Mouse (Mus musculus) heart, embryonic 15.5 days (tissue): ENCODE results near the gene Trim45. TPM values are rescaled to one million over a fixed set of nuclear protein-coding genes. Genes with fewer than 3 reads are reported as not detected.

Experiments
- ATAC-seq: fragments of 200-750 bp; cut with Nextera tagmentation; replicated peaks from 2 replicates; pipeline ENCODE4 v1.8.0; 2017; ENCODE audit warnings: low read depth, moderate TSS enrichment; ENCODE audit not compliant: insufficient number of reproducible peaks, insufficient read depth, low FRiP score
- H3K27ac ChIP-seq: fragments of 300-500 bp; sonication (generic); 2 replicates; pipeline ENCODE4 v1.5.1; 2015; ENCODE audit warnings: mild to moderate bottlenecking, inconsistent platforms
- H3K27me3 ChIP-seq: fragments of 300-500 bp; sonication (generic); 2 replicates; pipeline ENCODE4 v1.6.1; 2015; ENCODE audit warnings: inconsistent platforms
- H3K36me3 ChIP-seq: fragments of 300-500 bp; sonication (generic); 2 replicates; pipeline ENCODE4 v1.6.1; 2015; ENCODE audit warnings: mild to moderate bottlenecking, inconsistent platforms
- H3K4me1 ChIP-seq: fragments of 300-500 bp; sonication (generic); replicated peaks from 2 replicates; pipeline ENCODE4 v1.6.1; 2015; ENCODE audit warnings: inconsistent platforms
- H3K4me2 ChIP-seq: fragments of 300-500 bp; sonication (generic); 2 replicates; pipeline ENCODE4 v1.6.1; 2015; ENCODE audit warnings: inconsistent platforms, mild to moderate bottlenecking, moderate library complexity
- H3K4me3 ChIP-seq: fragments of 300-500 bp; sonication (generic); 2 replicates; pipeline ENCODE4 v1.5.1; 2015; ENCODE audit warnings: mild to moderate bottlenecking, inconsistent platforms
- H3K9ac ChIP-seq: fragments of 300-500 bp; sonication (generic); 2 replicates; pipeline ENCODE4 v1.6.1; 2015; ENCODE audit warnings: mild to moderate bottlenecking, inconsistent platforms
- H3K9me3 ChIP-seq: fragments of 300-500 bp; sonication (generic); replicated peaks from 2 replicates; pipeline ENCODE4 v1.6.1; 2016; ENCODE audit warnings: inconsistent platforms
- WGBS: fragments of 180-500 bp; shearing (Covaris S2); methylation state at CpG from one replicate; pipeline ENCODE4 v1.1.7; 2015; ENCODE audit warnings: mixed read lengths; 5-methylcytosine and 5-hydroxymethylcytosine counted together
- polyA plus RNA-seq: library from polyadenylated mRNA; unstranded; fragments of >200 nt; fragmentation: Nextera tagmentation; extraction: Ambion mirVana; gene quantifications from 2 replicates; pipeline ENCODE4 v1.2.1, GENCODE M21; 2015

Trim45 gene
- polyA plus RNA-seq, 1 experiment from 2014 or later: 3.4 TPM

DNA sequence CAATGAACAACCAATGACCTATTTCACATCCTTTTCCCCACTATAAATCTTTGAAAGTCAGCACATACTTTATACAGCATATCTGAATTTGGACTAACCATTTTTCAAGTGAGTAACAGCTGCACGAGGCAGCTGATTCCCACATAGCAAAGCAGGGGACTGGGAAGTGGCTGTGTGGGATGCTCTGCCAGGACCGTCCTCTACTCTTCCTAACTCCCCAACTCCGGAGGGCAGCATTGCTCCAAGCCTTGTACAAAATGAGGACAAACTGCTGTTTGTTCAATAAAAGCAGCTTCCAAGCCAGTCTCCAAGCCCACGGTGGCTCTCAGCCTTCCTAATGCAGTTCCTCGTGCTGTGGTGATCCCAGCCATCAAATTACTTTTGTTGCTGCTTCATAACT lies 11.4 kb upstream of the Trim45 start:
- Histone ChIP-seq H3K27me3 (no peaks in the 10 kb centered on the region), H3K27ac (no peak overlapping the region), H3K4me1 (peaks cover 8% of the 10 kb centered on the region; the same call in 1 of the 2 replicates), H3K4me2 (no peak overlapping the region), H3K36me3 (no peaks in the 10 kb centered on the region), H3K9ac (no peak overlapping the region), H3K4me3 (no peak overlapping the region), H3K9me3 (no peaks in the 10 kb centered on the region)
- no peak for ATAC-seq
- WGBS: 61% methylated on average over 5 of the region's 5 CpGs

DNA sequence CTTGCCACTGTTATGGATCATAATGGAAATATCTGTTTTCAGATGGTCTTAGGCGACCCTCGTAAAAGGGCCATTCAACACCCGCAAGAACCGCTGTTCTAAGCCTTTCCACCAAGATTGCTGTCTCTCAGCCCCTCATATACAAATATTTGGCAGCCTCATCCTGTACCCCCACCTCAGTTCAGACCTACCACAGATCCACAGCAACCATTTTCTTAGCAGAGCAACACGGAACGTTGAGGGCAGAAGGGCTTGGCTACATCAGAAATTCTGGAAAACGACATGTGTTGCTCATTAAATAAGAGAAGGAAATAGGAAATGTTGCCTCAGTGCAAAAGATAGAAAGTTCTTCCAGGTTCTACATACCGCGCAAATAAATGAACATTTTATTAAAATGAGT lies 11.0 kb upstream of the Trim45 start:
- Histone ChIP-seq H3K27me3 (no peaks in the 10 kb centered on the region), H3K4me2 (no peak overlapping the region), H3K9ac (no peak overlapping the region), H3K27ac (no peak overlapping the region), H3K4me1 (peaks cover 8% of the 10 kb centered on the region; the same call in 1 of the 2 replicates), H3K4me3 (no peak overlapping the region), H3K9me3 (no peaks in the 10 kb centered on the region), H3K36me3 (no peaks in the 10 kb centered on the region)
- WGBS: 71% methylated on average over 9 of the region's 9 CpGs
- no peak for ATAC-seq

DNA sequence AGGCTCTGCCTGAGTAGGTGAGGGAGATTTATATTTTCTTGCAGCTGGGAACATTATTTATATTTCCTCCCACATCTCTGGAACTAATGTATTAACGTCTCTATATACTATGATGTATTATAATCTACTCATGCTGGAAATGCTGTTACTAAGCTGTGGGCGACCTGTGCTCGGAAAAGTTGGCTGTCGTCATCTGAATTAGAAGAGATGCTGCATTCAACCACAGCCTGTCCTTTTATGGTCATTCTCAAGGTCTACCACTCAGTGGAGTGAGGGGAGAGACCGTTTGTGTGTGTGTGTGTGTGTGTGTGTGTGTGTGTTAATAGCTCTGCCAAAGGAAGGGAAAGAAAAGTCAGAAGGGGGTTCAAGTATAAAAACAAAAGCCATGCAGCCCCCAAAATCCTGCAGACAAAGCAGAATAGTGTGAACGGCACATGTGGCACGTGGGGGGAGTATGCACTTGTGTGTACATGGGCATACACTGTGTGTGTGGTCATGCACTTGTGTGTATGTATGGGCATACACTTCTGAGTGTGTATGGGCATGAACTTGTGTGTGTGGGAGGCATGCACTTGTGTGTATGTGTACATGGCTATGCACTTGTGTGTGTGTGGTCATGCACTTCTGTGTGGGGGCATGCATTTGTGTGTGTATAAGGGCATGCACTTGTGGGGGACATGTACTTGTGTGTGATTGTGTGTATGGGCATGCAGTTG lies 10.3 kb upstream of the Trim45 start:
- Histone ChIP-seq H3K4me3 (no peak overlapping the region), H3K4me1 (peaks cover 6% of the 10 kb centered on the region; the same call in 1 of the 2 replicates), H3K4me2 (no peak overlapping the region), H3K36me3 (no peaks in the 10 kb centered on the region), H3K27me3 (no peaks in the 10 kb centered on the region), H3K9me3 (no peaks in the 10 kb centered on the region), H3K9ac (no peak overlapping the region), H3K27ac (no peak overlapping the region)
- 47% methylated on average over 7 of the region's 7 CpGs for WGBS
- no peak for ATAC-seq

DNA sequence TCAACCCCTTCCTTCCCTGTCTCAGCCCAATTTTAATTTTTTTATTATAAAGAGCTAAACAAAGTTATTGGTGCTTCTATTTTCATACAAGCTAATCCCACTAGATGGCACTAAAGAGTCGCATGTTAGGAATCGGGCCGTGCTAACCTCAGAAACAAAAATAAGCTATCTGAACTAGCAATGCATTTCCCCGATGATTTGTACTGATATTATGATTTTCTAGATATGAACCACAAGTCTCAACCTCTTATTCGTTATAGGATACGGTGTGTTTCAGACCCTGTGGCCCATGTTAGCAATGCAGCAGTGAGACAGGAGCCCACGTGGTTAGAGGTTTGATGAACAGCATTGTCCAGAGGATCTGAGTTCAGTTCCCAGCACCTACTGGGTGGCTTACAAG lies 5.2 kb upstream of the Trim45 start:
- no peaks in the 10 kb centered on the region for H3K27me3 ChIP-seq
- no peak overlapping the region for H3K4me2 ChIP-seq
- H3K9ac ChIP-seq: no peak overlapping the region
- no peak overlapping the region for H3K4me3 ChIP-seq
- H3K36me3 ChIP-seq: no peaks in the 10 kb centered on the region
- no peak overlapping the region for H3K27ac ChIP-seq
- ATAC-seq: no peak
- H3K4me1 ChIP-seq: peaks cover 7% of the 10 kb centered on the region
- H3K9me3 ChIP-seq: no peaks in the 10 kb centered on the region
- WGBS: 12% methylated on average over 7 of the region's 7 CpGs

DNA sequence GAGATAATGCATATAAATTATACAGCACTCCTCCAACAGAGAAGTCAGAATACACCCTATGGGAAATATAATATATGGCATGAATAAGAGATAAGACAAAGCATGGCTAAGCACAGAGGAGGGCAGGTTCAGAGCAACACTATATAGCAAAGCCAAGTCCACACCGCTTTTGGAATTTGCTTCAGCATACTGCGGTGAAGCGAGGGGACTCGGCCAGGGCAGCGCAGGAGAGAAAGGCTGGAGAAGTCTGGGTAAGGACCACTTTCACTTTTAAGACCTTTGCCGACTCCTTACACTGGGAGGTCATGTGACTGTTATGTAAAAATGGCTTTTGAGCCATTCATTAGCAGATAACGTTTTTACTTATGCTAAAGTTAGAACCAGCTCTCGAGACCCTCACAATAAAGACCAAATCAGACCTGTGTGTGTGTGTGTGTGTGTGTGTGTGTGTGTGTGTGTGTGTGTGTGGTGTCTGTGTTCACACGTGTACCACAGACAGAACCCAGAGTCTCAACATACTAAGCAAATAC lies 1.3 kb upstream of the Trim45 start:
- H3K36me3 ChIP-seq: no peaks in the 10 kb centered on the region
- no peak overlapping the region for H3K27ac ChIP-seq
- 72% methylated on average over 9 of the region's 9 CpGs for WGBS
- H3K27me3 ChIP-seq: no peaks in the 10 kb centered on the region
- no peak overlapping the region for H3K4me2 ChIP-seq
- peaks cover 20% of the 10 kb centered on the region for H3K4me1 ChIP-seq
- no peak overlapping the region for H3K4me3 ChIP-seq
- H3K9ac ChIP-seq: no peak overlapping the region
- no peak for ATAC-seq
- H3K9me3 ChIP-seq: no peaks in the 10 kb centered on the region

DNA sequence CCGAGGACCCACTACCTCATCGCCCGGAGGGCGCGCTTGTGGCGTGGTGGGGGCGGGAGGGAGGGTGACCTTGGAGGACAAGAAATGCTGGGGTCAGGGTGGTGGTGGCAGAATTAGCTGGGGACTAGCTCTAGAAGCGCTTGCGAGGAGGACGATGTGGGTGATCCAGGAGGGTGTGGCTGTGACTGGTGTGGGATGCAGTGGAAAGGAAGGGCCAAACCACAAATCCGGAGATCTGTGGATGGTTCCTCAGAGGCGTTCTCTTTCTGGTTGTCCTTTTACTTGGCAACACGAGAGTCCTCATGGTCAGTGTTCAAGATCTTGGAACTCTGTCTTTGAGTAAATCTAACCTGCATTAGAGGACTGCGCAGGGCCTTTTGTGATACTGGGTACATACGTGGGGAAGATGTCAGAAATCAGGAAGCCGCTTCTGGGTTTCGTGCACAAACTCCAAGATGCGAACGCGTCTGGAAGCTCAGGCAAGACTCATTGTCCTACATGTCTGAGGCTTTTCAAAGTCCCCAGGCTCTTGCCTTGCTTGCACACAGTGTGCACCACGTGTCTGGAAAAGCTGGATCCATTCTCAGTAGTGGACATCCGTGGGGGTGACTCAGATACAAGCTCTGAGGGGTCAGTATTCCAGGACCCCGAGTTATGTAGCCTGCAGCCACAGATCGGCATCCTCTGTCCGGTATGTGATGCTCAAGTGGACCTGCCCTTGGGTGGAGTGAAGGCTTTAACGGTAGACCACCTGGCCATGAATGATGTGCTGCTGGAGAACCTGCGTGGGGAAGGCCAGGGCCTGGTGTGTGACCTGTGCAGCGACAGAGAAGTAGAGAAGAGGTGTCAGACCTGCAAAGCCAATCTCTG lies 739 bp downstream of the Trim45 start:
- H3K36me3 ChIP-seq: no peaks in the 10 kb centered on the region
- peak overlapping the region; percentile 61 for H3K4me3 ChIP-seq
- H3K4me1 ChIP-seq: peaks cover 18% of the 10 kb centered on the region
- WGBS: 31% methylated on average over 28 of the region's 28 CpGs
- no peaks in the 10 kb centered on the region for H3K27me3 ChIP-seq
- H3K27ac ChIP-seq: peak overlapping the region; percentile 66
- ATAC-seq: peak; percentile 38
- no peaks in the 10 kb centered on the region for H3K9me3 ChIP-seq
- peak overlapping the region; percentile 69 for H3K4me2 ChIP-seq
- H3K9ac ChIP-seq: peak overlapping the region; percentile 66

DNA sequence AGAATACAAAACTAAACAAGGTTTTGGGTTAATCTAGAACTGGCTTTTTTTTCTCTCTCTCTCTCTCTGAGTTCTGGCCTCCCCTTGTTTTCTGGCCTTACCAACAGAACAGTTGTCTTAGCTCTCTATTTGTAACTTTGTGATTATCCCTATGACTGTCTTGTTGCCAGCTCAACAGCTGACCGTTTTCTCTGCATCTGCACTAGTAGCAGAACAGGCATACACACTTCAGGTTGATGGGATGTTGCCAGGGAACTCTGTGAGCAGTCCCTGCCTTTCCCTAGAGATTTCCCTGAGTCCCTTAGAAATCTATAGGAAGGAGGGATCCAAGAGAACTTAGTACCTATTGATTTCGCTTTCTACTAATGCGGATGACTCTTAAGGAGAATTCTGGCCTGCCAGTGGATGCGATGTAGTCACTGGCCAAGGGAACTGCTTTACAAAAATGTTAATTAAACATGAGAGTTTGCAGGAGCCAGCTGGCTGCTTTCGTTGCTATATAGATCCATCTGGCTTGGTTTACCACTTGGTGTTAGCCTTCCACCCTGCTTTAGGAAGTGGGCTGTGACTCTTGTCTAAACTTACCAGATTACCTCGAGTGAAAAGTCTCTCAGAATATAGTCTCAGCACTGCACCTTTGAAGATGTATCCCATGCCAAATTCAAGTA lies 2.2 kb downstream of the Trim45 start:
- Histone ChIP-seq H3K27me3 (no peaks in the 10 kb centered on the region), H3K36me3 (peaks cover 10% of the 10 kb centered on the region), H3K4me3 (no peak overlapping the region), H3K9ac (no peak overlapping the region), H3K4me1 (peaks cover 18% of the 10 kb centered on the region), H3K9me3 (no peaks in the 10 kb centered on the region), H3K27ac (no peak overlapping the region), H3K4me2 (0 out of 2 replicates have a peak overlapping the region, but pooled peaks have one; percentile 69)
- ATAC-seq: no peak
- 69% methylated on average over 6 of the region's 6 CpGs for WGBS

DNA sequence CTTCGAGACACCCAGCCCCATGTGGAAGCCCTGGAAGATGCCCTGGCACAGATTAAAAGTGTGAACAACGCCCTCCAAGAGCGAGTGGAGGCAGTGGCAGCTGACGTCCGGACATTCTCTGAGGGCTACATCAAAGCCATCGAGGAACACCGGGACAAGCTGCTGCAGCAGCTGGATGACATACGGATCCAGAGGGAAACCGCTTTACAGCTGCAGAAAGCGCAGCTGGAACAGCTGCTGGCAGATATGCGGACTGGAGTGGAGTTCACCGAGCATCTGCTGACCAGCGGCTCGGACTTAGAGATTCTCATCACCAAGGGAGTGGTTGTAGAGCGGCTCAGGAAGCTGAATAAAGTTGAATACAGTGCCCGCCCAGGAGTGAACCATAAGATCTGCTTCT lies 3.2 kb downstream of the Trim45 start:
- Histone ChIP-seq H3K27ac (no peak overlapping the region), H3K4me3 (no peak overlapping the region), H3K4me1 (peaks cover 18% of the 10 kb centered on the region), H3K9ac (peak overlapping the region; percentile 12; the same call in 1 of the 2 replicates), H3K9me3 (no peaks in the 10 kb centered on the region), H3K4me2 (no peak overlapping the region), H3K27me3 (no peaks in the 10 kb centered on the region), H3K36me3 (peaks cover 13% of the 10 kb centered on the region)
- 75% methylated on average over 16 of the region's 16 CpGs for WGBS
- ATAC-seq: no peak

DNA sequence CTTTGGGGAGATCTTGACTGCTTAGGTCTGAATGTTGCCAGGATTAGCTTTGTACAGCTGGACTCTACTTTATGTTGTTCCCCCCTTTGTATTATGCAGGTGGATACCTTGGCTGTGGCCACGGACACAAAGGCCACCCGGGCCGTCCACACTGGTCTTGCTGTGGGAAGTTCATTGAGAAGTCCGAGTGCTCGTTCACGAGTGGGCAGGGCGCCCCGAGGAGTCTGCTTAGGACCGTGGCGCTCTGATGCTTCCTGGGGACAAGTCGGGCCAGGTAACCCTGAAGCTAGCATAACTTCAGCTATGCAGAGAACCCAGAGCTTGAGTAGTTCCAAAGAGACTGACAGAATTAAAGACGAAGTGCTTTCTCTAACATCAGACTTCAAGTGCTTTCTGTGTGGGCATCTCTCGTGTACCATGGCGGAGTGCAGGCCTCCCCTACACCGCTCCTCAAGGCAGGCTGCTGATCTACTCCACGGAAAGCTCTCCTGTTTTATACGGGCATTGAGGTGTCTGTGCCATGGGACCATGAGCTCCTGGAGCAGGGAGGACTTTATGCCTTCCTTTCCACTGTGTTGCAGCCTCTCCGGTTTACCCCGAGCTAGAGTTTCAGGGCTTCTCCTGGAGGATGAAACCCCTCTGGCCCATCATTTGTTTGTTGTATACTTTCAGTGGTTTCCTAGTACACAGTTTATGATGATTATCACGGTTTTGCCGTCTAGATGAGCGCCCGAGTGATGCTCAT lies 9.5 kb downstream of the Trim45 start:
- Histone ChIP-seq H3K4me3 (no peak overlapping the region), H3K4me2 (no peak overlapping the region), H3K36me3 (peaks cover 37% of the 10 kb centered on the region), H3K4me1 (no peaks in the 10 kb centered on the region), H3K27me3 (no peaks in the 10 kb centered on the region), H3K27ac (no peak overlapping the region), H3K9me3 (no peaks in the 10 kb centered on the region), H3K9ac (no peak overlapping the region)
- ATAC-seq: no peak
- 92% methylated on average over 23 of the region's 23 CpGs for WGBS

DNA sequence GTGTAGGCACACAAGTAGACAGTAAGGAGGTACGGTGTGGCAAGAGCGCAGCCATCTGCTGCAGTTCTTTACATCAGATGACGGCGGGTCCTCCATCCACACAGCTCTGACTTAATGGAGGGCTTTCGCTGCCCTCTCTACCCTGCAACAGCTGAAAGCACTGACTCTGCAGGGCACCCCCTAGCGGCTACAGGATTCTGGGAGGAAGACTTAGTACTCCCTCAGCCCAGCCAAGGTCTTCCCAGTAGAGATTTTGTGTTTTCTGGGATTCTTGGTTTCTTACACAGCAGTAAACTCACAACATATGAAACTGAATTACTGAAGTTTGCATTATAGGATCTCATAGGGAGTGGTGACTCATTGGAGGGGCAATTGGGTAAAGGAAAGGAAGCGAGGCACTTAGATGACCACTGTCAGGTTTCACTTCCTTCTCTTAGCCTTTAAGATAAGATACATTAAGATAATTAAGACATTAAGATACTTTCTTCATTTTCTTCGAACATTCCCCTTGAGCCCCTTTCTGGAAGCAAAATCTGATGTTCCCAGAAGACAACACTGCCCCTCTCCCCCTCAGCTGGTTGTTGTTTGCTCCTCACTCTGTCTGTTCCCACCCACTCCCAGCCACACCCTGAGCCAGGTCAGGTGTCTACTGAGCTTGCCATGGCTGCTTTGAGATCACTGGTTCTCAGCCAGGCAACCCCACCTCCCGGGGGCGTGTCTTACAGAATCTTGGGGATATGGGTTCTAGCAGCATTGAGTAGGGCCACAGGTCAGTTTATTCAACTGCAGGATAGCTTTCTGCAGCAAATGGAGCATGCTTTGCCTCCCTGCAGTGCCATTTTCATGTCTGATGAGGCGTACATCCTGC lies 10.3 kb downstream of the Trim45 start:
- ATAC-seq: no peak
- H3K36me3 ChIP-seq: peaks cover 40% of the 10 kb centered on the region
- WGBS: 69% methylated on average over 11 of the region's 11 CpGs

More for the DNA sequence above, 10.3 kb downstream of the Trim45 start:
- Histone ChIP-seq H3K27me3 (no peaks in the 10 kb centered on the region), H3K4me2 (no peak overlapping the region), H3K27ac (no peak overlapping the region), H3K9me3 (no peaks in the 10 kb centered on the region), H3K9ac (no peak overlapping the region), H3K4me3 (no peak overlapping the region), H3K4me1 (no peaks in the 10 kb centered on the region)
